Mouse (Mus musculus) heart, postnatal 0 days (tissue): ENCODE results near the gene Gm13697. TPM values are rescaled to one million over a fixed set of nuclear protein-coding genes. Genes with fewer than 3 reads are reported as not detected.
"Not testable (repeated sequence)": the region's sequence is repeated elsewhere in the genome, so short reads cannot be mapped to it uniquely, and the experiment has no call there.

Experiments used
- ATAC-seq: fragments of 200-750 bp; cut with Nextera tagmentation; 2 replicates; pipeline ENCODE4 v1.8.0; 2017; ENCODE audit warnings: low read depth, moderate number of reproducible peaks, moderate library complexity; ENCODE audit not compliant: insufficient read depth
- DNase-seq: peaks from one replicate; pipeline ENCODE4 v3.0.0-alpha.2; 2016; ENCODE audit warnings: low spot score
- H3K27ac ChIP-seq: fragments of 300-500 bp; sonication (generic); 2 replicates; pipeline ENCODE4 v1.5.1; 2014; ENCODE audit warnings: low read depth, mild to moderate bottlenecking
- H3K27me3 ChIP-seq: fragments of 300-500 bp; sonication (generic); 2 replicates; pipeline ENCODE4 v1.6.1; 2014; ENCODE audit warnings: low read length, mixed read lengths; ENCODE audit not compliant: control insufficient read depth, insufficient read depth
- H3K36me3 ChIP-seq: fragments of 300-500 bp; sonication (generic); replicated peaks from 2 replicates; pipeline ENCODE4 v1.6.1; 2014; ENCODE audit warnings: low read length, mixed read lengths; ENCODE audit not compliant: control insufficient read depth, insufficient read depth
- H3K4me1 ChIP-seq: fragments of 300-500 bp; sonication (generic); 2 replicates; pipeline ENCODE4 v1.6.1; 2014; ENCODE audit warnings: antibody characterized with exemption; ENCODE audit not compliant: control insufficient read depth, insufficient read depth
- H3K4me2 ChIP-seq: fragments of 300-500 bp; sonication (generic); 2 replicates; pipeline ENCODE4 v1.6.1; 2014; ENCODE audit warnings: low read depth, mild to moderate bottlenecking, low read length, moderate library complexity
- H3K4me3 ChIP-seq: fragments of 300-500 bp; sonication (generic); 2 replicates; pipeline ENCODE4 v1.5.1; 2014; ENCODE audit warnings: low read depth, low read length
- H3K9ac ChIP-seq: fragments of 300-500 bp; sonication (generic); replicated peaks from 2 replicates; pipeline ENCODE4 v1.6.1; 2014; ENCODE audit warnings: low read depth, low read length, mixed read lengths
- H3K9me3 ChIP-seq: fragments of 300-500 bp; sonication (generic); replicated peaks from 2 replicates; pipeline ENCODE4 v1.6.1; 2016; ENCODE audit warnings: low read length; ENCODE audit not compliant: control insufficient read depth
- CTCF ChIP-seq: IDR thresholded peaks from 2 replicates; pipeline ENCODE4 v1.5.1; 2016; ENCODE audit warnings: antibody characterized with exemption, control low read depth, low read depth
- EP300 ChIP-seq: IDR thresholded peaks from 2 replicates; pipeline ENCODE4 v1.6.1; 2016; ENCODE audit warnings: antibody characterized with exemption, low read depth
- WGBS: fragments of 180-500 bp; shearing (Covaris S2); extraction: QIAGEN DNeasy Blood & Tissue Kit; methylation state at CpG from one replicate; pipeline ENCODE4 v1.1.7; 2014; 5-methylcytosine and 5-hydroxymethylcytosine counted together
- polyA plus RNA-seq: library from polyadenylated mRNA; unstranded; fragments of >200 nt; fragmentation: Nextera tagmentation; extraction: Ambion mirVana; gene quantifications from 2 replicates; pipeline ENCODE4 v1.2.1, GENCODE M21; 2015
- total RNA-seq: library from RNA; depleted of rRNA; stranded (reverse); fragments of >200 nt; gene quantifications from 2 replicates; pipeline ENCODE4 v1.2.3, GENCODE M21; 2014; ENCODE audit warnings: low replicate concordance; rRNA removed

Gene Gm13697
- total RNA-seq (not detected in 2 replicates), polyA plus RNA-seq (not detected in 2 replicates)

DNA sequence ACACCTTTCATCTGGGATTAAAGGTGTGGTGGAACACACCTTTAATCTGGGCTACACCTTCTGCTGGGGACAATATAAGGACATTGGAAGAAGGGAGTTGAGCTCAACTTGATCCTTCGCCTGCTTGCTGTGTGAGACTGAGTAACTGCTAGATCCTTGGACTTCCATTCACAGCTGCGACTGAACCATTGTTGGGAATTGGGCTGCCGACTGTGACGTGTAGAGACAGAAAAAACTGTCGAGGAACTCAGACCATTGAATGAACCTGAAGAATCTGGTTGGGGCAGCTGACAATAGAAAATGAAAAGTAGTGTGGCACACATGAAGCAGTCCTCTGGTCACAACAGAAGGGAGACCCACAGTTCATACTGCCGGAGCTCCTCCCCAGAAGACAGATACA, at the start of gene Gm13697:
Gene Gm13697, plus strand, starts transcription at position 301 of the 400 bp plus-strand sequence.
- not testable (repeated sequence) for H3K9ac ChIP-seq, H3K27me3 ChIP-seq, H3K9me3 ChIP-seq, H3K4me1 ChIP-seq, ATAC-seq, H3K27ac ChIP-seq, DNase-seq, H3K36me3 ChIP-seq, H3K4me2 ChIP-seq, H3K4me3 ChIP-seq
- WGBS = no CpG with 5 or more reads among the region's 6 CpGs

DNA sequence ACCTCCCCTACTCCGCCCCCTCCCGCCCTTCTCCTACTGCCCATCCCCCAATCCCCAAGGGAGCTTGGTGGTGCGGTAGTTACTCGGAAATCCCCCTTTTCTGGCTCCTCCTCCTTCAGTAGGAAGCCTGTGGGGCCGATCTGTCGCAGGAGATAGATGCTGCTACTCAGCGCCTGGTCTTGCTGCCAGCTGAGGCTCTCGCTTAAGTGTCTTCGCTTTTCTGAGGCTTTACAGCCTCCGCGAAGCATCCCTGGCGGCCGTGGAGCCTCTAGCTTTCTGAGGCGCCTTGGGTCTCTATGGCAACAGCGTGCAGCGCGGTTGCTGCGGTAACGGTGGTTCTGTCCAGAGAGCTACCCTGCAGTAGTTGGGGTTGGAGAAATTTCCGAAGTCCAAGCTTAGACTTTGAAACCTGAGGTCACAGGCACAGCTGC, 43.6 kb upstream of the Gm13697 start, which contains the start of gene Zswim2:
Gene Zswim2, minus strand, starts transcription at position 298 of the 431 bp plus-strand sequence.
- Histone ChIP-seq H3K9me3 (no peaks in the 10 kb centered on the region), H3K27me3 (no peaks in the 10 kb centered on the region), H3K9ac (no peak within 1 kb of the TSS), H3K4me1 (peaks cover 6% of the 10 kb centered on the region; the same call in 1 of the 2 replicates), H3K36me3 (no peaks in the 10 kb centered on the region), H3K4me2 (peak within 1 kb of the TSS; percentile 46), H3K27ac (no peak within 1 kb of the TSS), H3K4me3 (0 out of 2 replicates have a peak within 1 kb of the TSS, but pooled peaks have one; percentile 3)
- WGBS = 3% methylated on average over 20 of the region's 20 CpGs
- no peak for TF ChIP-seq CTCF
- TF ChIP-seq EP300 = no peak
- DNase-seq = no peak
- ATAC-seq = no peak

DNA sequence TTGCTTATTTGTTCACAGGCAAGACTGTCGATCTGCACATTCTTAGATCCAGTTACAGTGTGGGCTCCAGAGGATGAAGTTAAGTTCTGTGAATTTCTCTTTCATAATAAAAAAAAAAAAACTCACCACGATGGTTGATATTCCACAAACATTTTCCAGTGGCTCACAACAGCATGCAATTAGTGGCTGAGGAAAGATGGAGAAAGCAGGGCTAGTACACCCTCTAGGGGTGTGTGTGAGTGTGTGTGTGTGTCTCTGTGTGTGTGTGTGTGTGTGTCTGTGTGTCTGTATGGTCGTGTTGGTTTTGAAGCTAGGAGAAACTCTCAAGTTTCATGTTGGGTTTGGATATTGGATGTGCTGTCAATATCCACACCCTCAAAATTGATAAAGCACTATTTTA, 43.2 kb upstream of the Gm13697 start:
- no peaks in the 10 kb centered on the region for H3K9me3 ChIP-seq
- ATAC-seq (no peak), DNase-seq (no peak)
- no peaks in the 10 kb centered on the region for H3K36me3 ChIP-seq
- no peak overlapping the region for H3K4me3 ChIP-seq
- H3K27ac ChIP-seq = no peak overlapping the region
- H3K4me1 ChIP-seq = peaks cover 6% of the 10 kb centered on the region; the same call in 1 of the 2 replicates
- no peaks in the 10 kb centered on the region for H3K27me3 ChIP-seq
- peak overlapping the region; percentile 46 for H3K4me2 ChIP-seq
- no peak for TF ChIP-seq CTCF
- no peak for TF ChIP-seq EP300
- 35% methylated on average over 3 of the region's 3 CpGs for WGBS
- no peak overlapping the region for H3K9ac ChIP-seq

DNA sequence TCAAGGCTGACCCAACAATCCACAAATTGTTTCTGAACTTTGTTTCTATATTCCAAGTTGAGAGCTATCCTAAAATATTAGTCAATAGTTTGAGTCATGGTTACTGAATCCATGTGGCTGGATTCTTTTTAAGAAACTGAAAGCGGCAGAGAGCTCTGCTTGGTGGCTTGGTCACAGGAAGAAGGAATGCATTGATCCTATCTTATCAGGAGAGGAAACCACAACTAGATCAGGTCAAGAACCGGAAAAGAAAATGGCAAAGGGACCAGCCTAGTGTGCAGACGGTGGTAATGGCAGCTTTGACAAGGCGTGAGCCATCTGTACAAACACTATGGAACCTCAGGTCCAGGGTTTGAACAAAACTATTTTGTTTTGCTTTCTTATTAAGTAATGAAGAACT, 42.8 kb upstream of the Gm13697 start:
- H3K27ac ChIP-seq = no peak overlapping the region
- no peaks in the 10 kb centered on the region for H3K9me3 ChIP-seq
- no peaks in the 10 kb centered on the region for H3K36me3 ChIP-seq
- DNase-seq = no peak
- no peak overlapping the region for H3K9ac ChIP-seq
- 40% methylated on average over 4 of the region's 4 CpGs for WGBS
- no peak overlapping the region for H3K4me2 ChIP-seq
- H3K4me1 ChIP-seq = peaks cover 6% of the 10 kb centered on the region; the same call in 1 of the 2 replicates
- no peak overlapping the region for H3K4me3 ChIP-seq
- TF ChIP-seq CTCF (no peak), EP300 (no peak)
- no peak for ATAC-seq
- no peaks in the 10 kb centered on the region for H3K27me3 ChIP-seq

DNA sequence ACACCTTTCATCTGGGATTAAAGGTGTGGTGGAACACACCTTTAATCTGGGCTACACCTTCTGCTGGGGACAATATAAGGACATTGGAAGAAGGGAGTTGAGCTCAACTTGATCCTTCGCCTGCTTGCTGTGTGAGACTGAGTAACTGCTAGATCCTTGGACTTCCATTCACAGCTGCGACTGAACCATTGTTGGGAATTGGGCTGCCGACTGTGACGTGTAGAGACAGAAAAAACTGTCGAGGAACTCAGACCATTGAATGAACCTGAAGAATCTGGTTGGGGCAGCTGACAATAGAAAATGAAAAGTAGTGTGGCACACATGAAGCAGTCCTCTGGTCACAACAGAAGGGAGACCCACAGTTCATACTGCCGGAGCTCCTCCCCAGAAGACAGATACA, 29.1 kb upstream of the Gm13697 start, which contains the start of gene Gm13698:
Gene Gm13698, plus strand, starts transcription at position 301 of the 400 bp plus-strand sequence.
- H3K4me2 ChIP-seq, DNase-seq, H3K9ac ChIP-seq, H3K4me3 ChIP-seq, H3K36me3 ChIP-seq, H3K9me3 ChIP-seq, H3K27ac ChIP-seq, ATAC-seq, H3K4me1 ChIP-seq, H3K27me3 ChIP-seq: not testable (repeated sequence)
- no CpG with 5 or more reads among the region's 6 CpGs for WGBS

DNA sequence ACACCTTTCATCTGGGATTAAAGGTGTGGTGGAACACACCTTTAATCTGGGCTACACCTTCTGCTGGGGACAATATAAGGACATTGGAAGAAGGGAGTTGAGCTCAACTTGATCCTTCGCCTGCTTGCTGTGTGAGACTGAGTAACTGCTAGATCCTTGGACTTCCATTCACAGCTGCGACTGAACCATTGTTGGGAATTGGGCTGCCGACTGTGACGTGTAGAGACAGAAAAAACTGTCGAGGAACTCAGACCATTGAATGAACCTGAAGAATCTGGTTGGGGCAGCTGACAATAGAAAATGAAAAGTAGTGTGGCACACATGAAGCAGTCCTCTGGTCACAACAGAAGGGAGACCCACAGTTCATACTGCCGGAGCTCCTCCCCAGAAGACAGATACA, 23.3 kb upstream of the Gm13697 start, which contains the start of gene Gm13693:
Gene Gm13693, plus strand, starts transcription at position 301 of the 400 bp plus-strand sequence.
- H3K9me3 ChIP-seq, H3K9ac ChIP-seq, H3K4me1 ChIP-seq, H3K27me3 ChIP-seq, H3K4me3 ChIP-seq, H3K27ac ChIP-seq, ATAC-seq, H3K4me2 ChIP-seq, DNase-seq, H3K36me3 ChIP-seq: not testable (repeated sequence)
- no CpG with 5 or more reads among the region's 6 CpGs for WGBS

DNA sequence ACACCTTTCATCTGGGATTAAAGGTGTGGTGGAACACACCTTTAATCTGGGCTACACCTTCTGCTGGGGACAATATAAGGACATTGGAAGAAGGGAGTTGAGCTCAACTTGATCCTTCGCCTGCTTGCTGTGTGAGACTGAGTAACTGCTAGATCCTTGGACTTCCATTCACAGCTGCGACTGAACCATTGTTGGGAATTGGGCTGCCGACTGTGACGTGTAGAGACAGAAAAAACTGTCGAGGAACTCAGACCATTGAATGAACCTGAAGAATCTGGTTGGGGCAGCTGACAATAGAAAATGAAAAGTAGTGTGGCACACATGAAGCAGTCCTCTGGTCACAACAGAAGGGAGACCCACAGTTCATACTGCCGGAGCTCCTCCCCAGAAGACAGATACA, 17.5 kb upstream of the Gm13697 start, which contains the start of gene Gm13695:
Gene Gm13695, plus strand, starts transcription at position 301 of the 400 bp plus-strand sequence.
- not testable (repeated sequence) for H3K27me3 ChIP-seq, H3K36me3 ChIP-seq, H3K27ac ChIP-seq, H3K9me3 ChIP-seq, H3K4me1 ChIP-seq, ATAC-seq, H3K9ac ChIP-seq, H3K4me2 ChIP-seq, DNase-seq, H3K4me3 ChIP-seq
- WGBS = no CpG with 5 or more reads among the region's 6 CpGs

DNA sequence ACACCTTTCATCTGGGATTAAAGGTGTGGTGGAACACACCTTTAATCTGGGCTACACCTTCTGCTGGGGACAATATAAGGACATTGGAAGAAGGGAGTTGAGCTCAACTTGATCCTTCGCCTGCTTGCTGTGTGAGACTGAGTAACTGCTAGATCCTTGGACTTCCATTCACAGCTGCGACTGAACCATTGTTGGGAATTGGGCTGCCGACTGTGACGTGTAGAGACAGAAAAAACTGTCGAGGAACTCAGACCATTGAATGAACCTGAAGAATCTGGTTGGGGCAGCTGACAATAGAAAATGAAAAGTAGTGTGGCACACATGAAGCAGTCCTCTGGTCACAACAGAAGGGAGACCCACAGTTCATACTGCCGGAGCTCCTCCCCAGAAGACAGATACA, 11.7 kb upstream of the Gm13697 start, which contains the start of gene Gm13696:
Gene Gm13696, plus strand, starts transcription at position 301 of the 400 bp plus-strand sequence.
- H3K4me3 ChIP-seq, DNase-seq: not testable (repeated sequence)
- no CpG with 5 or more reads among the region's 6 CpGs for WGBS

More for the DNA sequence above, 11.7 kb upstream of the Gm13697 start, which contains the start of gene Gm13696:
- H3K4me2 ChIP-seq, H3K9ac ChIP-seq, ATAC-seq, H3K27ac ChIP-seq, H3K36me3 ChIP-seq, H3K4me1 ChIP-seq, H3K9me3 ChIP-seq, H3K27me3 ChIP-seq: not testable (repeated sequence)
